Mouse (Mus musculus) liver, postnatal 0 days (tissue): ENCODE data around the gene Pld5. TPM values are rescaled to one million over a fixed set of nuclear protein-coding genes. Genes with fewer than 3 reads are reported as not detected.

ENCODE experiments used
- ATAC-seq: fragments of 200-750 bp; cut with Nextera tagmentation; 2 replicates; pipeline ENCODE4 v1.8.0; 2017; ENCODE audit warnings: mild to moderate bottlenecking, moderate library complexity
- DNase-seq: peaks from one replicate; pipeline ENCODE4 v3.0.0-alpha.2; 2016
- H3K27ac ChIP-seq: fragments of 300-500 bp; sonication (generic); 2 replicates; pipeline ENCODE4 v1.5.1; 2014; ENCODE audit warnings: antibody characterized with exemption, moderate library complexity, mild to moderate bottlenecking, low read depth
- H3K27me3 ChIP-seq: fragments of 300-500 bp; sonication (generic); 2 replicates; pipeline ENCODE4 v1.6.1; 2014; ENCODE audit warnings: low read length, control low read depth, mixed read lengths; ENCODE audit not compliant: insufficient read depth
- H3K36me3 ChIP-seq: fragments of 300-500 bp; sonication (generic); replicated peaks from 2 replicates; pipeline ENCODE4 v1.6.1; 2014; ENCODE audit warnings: mild to moderate bottlenecking, control low read depth, low read length, moderate library complexity, mixed read lengths; ENCODE audit not compliant: insufficient read depth
- H3K4me1 ChIP-seq: fragments of 300-500 bp; sonication (generic); 2 replicates; pipeline ENCODE4 v1.6.1; 2014; ENCODE audit warnings: antibody characterized with exemption, mild to moderate bottlenecking, control low read depth; ENCODE audit not compliant: insufficient read depth
- H3K4me2 ChIP-seq: fragments of 300-500 bp; sonication (generic); 2 replicates; pipeline ENCODE4 v1.6.1; 2014; ENCODE audit warnings: low read depth, mild to moderate bottlenecking, low read length, moderate library complexity, mixed read lengths
- H3K4me3 ChIP-seq: fragments of 300-500 bp; sonication (generic); 2 replicates; pipeline ENCODE4 v1.5.1; 2014; ENCODE audit warnings: low read depth, low read length
- H3K9ac ChIP-seq: fragments of 300-500 bp; sonication (generic); replicated peaks from 2 replicates; pipeline ENCODE4 v1.6.1; 2014; ENCODE audit warnings: mild to moderate bottlenecking, moderate library complexity
- H3K9me3 ChIP-seq: fragments of 300-500 bp; sonication (generic); 2 replicates; pipeline ENCODE4 v1.6.1; 2016; ENCODE audit warnings: mild to moderate bottlenecking, control low read depth, low read length, mixed read lengths
- CTCF ChIP-seq: sonication (generic); IDR thresholded peaks from 2 replicates; pipeline ENCODE4 v1.5.1; 2016; ENCODE audit warnings: antibody characterized with exemption, low read depth
- EP300 ChIP-seq: IDR thresholded peaks from 2 replicates; pipeline ENCODE4 v1.6.1; 2016; ENCODE audit warnings: antibody characterized with exemption, low read depth, mild to moderate bottlenecking
- WGBS: fragments of 180-500 bp; shearing (Covaris S2); extraction: QIAGEN DNeasy Blood & Tissue Kit; methylation state at CpG from one replicate; pipeline ENCODE4 v1.1.7; 2014; ENCODE audit not compliant: insufficient replicate concordance; 5-methylcytosine and 5-hydroxymethylcytosine counted together
- polyA plus RNA-seq: library from polyadenylated mRNA; unstranded; fragments of >200 nt; fragmentation: Nextera tagmentation; extraction: Ambion mirVana; gene quantifications from 2 replicates; pipeline ENCODE4 v1.2.1, GENCODE M21; 2015

Gene Pld5
- not detected in 2 replicates for polyA plus RNA-seq

DNA sequence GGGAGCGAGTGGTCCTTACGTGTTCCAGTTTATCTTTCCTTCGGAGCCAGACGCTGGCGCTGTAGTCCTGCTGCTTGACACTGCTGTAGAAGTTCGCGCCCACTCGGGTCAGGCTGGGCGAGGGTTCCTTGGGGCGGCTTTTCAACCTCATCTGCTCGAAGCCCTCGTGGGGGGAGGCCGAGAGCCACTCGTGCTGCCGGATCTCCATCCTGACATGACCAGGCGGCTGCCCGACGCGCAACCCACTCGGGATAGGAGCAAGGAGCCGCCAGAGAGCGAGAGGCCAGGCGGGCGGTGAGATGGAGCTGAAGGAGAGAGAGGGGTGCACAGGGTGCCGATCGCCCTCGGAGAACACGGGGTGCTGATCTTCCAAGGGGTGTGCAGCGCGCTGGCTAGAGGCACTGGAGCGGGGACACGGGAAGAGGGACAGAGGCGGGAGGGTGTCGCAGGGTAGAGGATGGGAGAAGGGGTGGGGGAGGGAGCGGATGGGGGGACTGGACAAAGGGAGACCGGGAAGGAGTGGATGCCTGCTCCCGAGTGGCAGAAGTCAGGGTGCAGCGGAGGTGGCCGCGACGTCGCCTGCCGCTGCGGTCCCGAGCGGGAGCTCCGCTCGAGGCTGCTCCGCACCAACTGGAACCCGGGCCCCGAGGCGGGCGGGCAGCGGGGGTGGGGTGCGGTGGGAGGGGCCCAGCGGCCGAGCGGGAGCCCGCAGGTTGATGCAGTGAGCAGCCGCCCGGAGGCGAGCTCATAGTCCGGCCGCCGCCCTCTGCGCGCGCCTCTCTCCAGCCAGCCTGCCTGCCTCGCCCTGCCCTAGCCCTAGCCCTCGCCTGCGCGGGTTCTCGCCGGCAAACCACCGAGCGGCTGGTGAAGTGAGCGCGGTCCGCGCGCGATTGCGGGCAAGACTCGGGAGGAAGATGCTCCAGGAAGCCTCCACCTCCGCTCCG lies at the start of gene Pld5:
TSS of gene Pld5 (minus strand) at position 646 of the 944 bp plus-strand sequence.
- no peak for TF ChIP-seq CTCF
- TF ChIP-seq EP300 = no peak
- no peak within 1 kb of the TSS for H3K9ac ChIP-seq
- peak; percentile 14 for DNase-seq

DNA sequence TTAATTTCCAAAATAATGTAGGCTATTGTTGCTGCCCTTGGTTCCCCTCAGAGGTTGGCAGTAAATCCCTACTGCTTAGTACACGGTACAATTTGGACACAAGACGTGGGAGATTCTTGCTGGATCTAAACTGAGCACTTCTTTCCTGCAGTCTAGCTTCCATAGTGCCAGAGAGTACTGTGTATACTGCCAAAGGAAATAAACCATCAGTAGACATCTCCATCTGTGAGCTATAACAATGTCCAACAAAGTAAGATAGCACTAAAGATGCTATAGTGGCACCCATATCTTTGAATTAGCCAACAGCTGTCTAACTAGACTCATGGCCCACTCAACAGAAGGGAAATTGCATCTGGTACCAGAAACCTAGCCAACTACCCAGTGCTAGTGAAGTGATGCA lies 40.0 kb upstream of the Pld5 start:
- Histone ChIP-seq H3K4me3 (no peak overlapping the region), H3K36me3 (no peaks in the 10 kb centered on the region), H3K9me3 (no peaks in the 10 kb centered on the region), H3K9ac (no peak overlapping the region), H3K4me2 (no peak overlapping the region), H3K27me3 (no peaks in the 10 kb centered on the region), H3K4me1 (no peaks in the 10 kb centered on the region), H3K27ac (no peak overlapping the region)
- TF ChIP-seq EP300 (no peak), CTCF (no peak)
- DNase-seq (no peak), ATAC-seq (no peak)
- WGBS = 62% methylated on average over 2 of the region's 2 CpGs

More for the DNA sequence above, at the start of gene Pld5:
- Histone ChIP-seq H3K4me1 (no peaks in the 10 kb centered on the region), H3K27ac (no peak within 1 kb of the TSS), H3K9me3 (no peaks in the 10 kb centered on the region), H3K4me3 (peak within 1 kb of the TSS; percentile 24), H3K36me3 (no peaks in the 10 kb centered on the region), H3K27me3 (peaks cover 39% of the 10 kb centered on the region), H3K4me2 (peak within 1 kb of the TSS; percentile 53)
- ATAC-seq = no peak; the same call in 1 of the 2 replicates
- WGBS = 2% methylated on average over 73 of the region's 86 CpGs

DNA sequence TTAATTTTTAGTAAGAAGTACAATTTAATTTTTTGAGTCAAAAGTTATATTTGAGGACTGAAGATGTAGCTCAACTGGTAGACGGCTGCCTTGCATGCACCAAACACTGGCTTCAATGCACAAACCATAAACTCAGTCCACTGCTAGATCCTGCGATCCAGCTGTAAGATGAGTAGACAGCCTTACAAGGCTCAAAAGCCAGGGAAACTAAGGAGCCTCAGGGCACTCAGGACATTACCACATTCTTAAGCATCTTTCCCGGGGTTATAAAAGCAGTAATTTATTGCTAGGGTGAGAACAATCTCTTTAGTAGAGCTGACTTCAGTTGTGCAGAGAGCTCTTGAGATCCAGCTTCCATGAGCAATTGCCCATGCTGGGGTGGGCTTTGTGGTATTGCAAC lies 35.1 kb upstream of the Pld5 start:
- WGBS = 71% methylated on average over 3 of the region's 3 CpGs
- TF ChIP-seq CTCF (no peak), EP300 (no peak)
- DNase-seq = no peak

DNA sequence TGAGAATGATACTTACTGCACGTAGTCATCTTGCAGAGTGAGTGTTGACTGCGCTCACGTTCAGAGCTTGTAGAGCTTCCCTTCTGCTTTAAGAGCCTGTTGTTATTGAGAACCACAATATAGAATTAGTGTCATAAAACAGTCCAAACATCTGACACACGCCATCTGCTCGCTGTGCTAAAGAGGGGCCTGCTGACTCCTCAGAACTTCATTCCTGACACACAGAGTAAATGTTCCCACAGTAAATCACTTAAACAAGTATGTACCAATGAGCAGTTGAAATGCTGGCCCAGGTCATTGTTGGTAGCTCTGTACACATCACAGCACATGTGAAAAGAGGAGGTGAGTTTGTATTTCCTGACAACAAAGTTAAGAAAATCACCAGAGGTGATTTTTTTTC lies 14.3 kb upstream of the Pld5 start:
- no peak overlapping the region for H3K9ac ChIP-seq
- no peaks in the 10 kb centered on the region for H3K36me3 ChIP-seq
- no peaks in the 10 kb centered on the region for H3K27me3 ChIP-seq
- ATAC-seq = no peak
- TF ChIP-seq CTCF (no peak), EP300 (no peak)
- H3K27ac ChIP-seq = no peak overlapping the region
- no peak for DNase-seq
- H3K4me1 ChIP-seq = no peaks in the 10 kb centered on the region
- WGBS = 71% methylated on average over 5 of the region's 5 CpGs
- H3K4me2 ChIP-seq = no peak overlapping the region
- H3K9me3 ChIP-seq = no peaks in the 10 kb centered on the region
- H3K4me3 ChIP-seq = no peak overlapping the region

More for the DNA sequence above, 35.1 kb upstream of the Pld5 start:
- Histone ChIP-seq H3K9me3 (no peaks in the 10 kb centered on the region), H3K4me1 (no peaks in the 10 kb centered on the region), H3K4me3 (no peak overlapping the region), H3K27me3 (no peaks in the 10 kb centered on the region), H3K9ac (no peak overlapping the region), H3K4me2 (no peak overlapping the region), H3K27ac (no peak overlapping the region), H3K36me3 (no peaks in the 10 kb centered on the region)
- no peak for ATAC-seq

DNA sequence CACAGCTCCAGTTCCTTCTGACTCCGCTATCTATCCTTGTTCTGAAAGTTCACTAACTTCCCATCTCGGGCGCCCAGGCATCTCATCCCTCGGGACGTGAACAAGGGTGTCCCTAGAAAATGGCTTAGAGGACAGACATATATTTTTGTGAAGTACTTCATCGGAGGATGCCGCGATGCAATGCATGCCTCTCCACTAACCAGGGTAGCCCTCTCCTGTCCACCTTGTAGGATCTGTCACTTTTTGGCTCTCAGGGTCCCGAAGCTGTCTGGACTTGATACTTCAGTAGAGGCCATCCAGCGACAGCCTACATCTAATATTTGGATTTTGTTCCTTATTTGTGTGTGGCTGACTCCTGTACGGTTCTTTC lies 484 bp upstream of the Pld5 start:
- Histone ChIP-seq H3K27ac (no peak overlapping the region), H3K36me3 (no peaks in the 10 kb centered on the region), H3K9me3 (no peaks in the 10 kb centered on the region), H3K4me1 (no peaks in the 10 kb centered on the region), H3K27me3 (peaks cover 39% of the 10 kb centered on the region), H3K4me2 (peak overlapping the region; percentile 53), H3K9ac (no peak overlapping the region), H3K4me3 (peak overlapping the region; percentile 24; the same call in 1 of the 2 replicates)
- TF ChIP-seq CTCF (no peak), EP300 (no peak)
- WGBS = 11% methylated on average over 11 of the region's 11 CpGs
- no peak for ATAC-seq
- DNase-seq = no peak

DNA sequence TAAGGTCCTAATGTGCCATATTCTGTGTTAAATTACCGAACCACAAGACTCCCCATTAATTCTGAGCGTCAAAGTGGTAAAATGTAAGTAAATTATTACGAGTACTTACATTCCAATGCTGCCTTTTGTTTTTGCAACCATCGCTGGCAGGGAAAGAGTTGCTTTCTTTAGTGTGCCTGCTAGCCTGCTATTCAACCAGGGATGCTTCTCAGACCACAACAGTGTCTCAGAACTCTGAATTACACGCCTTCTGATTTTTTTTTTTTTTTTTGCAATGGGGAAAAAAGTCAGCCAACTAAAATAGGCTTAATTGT lies 26.4 kb downstream of the Pld5 start:
- Histone ChIP-seq H3K4me1 (no peaks in the 10 kb centered on the region), H3K4me3 (no peak overlapping the region), H3K36me3 (no peaks in the 10 kb centered on the region), H3K9me3 (no peaks in the 10 kb centered on the region), H3K4me2 (no peak overlapping the region), H3K27ac (no peak overlapping the region), H3K9ac (no peak overlapping the region), H3K27me3 (no peaks in the 10 kb centered on the region)
- WGBS = 71% methylated on average over 5 of the region's 5 CpGs
- ATAC-seq (no peak), DNase-seq (no peak)
- TF ChIP-seq CTCF (no peak), EP300 (no peak)
